Mouse (Mus musculus) retina, adult 2 months (tissue): ENCODE data around the gene Wdr70.
"Not testable (repeated sequence)": the region's sequence is repeated elsewhere in the genome, so short reads cannot be mapped to it uniquely, and the experiment has no call there.

Experiments used
- DNase-seq: peaks from one replicate; pipeline ENCODE4 v3.0.0-alpha.2; 2012; ENCODE audit warnings: low read depth, low spot score

Wdr70 gene

GRCm38 (mm10) chr15:8098774-8099749 lies at the start of gene Wdr70:
Wdr70 (minus strand) TSS chr15:8099209.
- DNase-seq, result peak; percentile 86

GRCm38 (mm10) chr15:8135606-8136005 lies 36.6 kb upstream of the Wdr70 start:
- DNase-seq, result no peak

- DNase-seq, result no peak
These were observed 32.8 kb upstream of the Wdr70 start for GRCm38 (mm10) chr15:8131761-8132160.

- DNase-seq, result no peak
These were observed 32.3 kb upstream of the Wdr70 start for GRCm38 (mm10) chr15:8131268-8131667.

- no peak for DNase-seq
These were observed 30.3 kb upstream of the Wdr70 start for GRCm38 (mm10) chr15:8129281-8129680.

DNA sequence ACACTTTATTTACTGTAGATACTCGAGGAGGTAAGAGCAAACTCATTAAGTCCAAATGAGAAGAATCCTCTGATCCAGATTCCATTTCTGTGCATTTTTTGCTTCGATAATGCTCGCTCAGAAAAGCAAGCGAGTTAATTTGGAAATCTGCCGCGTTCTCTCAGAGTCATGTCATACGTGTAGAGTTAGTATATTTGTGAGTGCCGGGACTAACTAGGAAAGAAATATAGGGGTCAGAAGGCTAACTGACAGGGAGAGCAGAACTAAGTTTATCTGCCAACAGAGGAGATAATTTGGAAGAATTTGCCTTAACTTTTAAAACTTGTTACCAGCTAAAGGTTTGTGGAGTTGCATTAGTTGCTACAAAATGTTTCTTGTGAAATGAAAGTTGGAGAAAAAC lies 10.8 kb upstream of the Wdr70 start:
- no peak for DNase-seq

DNA sequence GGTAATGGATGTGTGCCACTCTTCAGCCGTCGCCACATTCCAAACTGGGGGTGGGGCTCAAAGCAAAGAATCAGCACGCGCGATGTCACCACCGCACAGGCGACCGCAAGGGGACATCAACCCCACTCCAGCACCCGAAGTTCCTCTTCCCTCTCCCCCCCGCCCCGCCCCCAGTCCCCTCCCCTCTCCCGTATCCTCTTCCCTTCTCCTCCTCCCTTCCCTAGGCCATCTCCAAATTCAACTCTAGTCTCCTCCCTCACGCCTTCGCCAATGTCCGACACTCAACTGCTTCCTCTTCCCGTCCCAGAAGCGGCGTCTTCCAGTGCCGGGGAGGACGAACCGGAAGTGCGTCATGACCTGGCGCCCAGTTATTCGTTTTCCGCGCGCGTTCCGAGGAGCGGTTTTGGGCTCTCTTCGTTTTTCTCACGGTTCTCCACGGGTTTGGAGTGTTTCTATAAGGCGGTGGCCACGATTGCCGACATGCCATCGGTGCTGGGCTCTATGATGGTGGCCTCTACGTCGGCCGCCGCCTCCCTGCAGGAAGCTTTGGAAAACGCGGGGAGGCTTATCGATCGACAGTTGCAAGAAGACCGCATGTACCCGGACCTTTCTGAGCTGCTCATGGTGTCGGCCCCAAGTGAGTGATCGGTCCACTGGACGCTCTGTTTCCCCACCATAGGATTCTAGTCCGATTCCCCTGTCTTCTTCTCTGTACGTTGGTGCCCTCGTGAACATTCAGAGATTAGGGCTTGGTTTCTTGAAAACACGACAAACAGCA lies 10.1 kb upstream of the Wdr70 start, which contains the start of gene Nup155:
TSS of gene Nup155 (plus strand) at position 308 of the 778 bp plus-strand sequence.
- peak; percentile 86 for DNase-seq

GRCm38 (mm10) chr15:8108360-8108965 lies 9.5 kb upstream of the Wdr70 start:
- no peak for DNase-seq

DNA sequence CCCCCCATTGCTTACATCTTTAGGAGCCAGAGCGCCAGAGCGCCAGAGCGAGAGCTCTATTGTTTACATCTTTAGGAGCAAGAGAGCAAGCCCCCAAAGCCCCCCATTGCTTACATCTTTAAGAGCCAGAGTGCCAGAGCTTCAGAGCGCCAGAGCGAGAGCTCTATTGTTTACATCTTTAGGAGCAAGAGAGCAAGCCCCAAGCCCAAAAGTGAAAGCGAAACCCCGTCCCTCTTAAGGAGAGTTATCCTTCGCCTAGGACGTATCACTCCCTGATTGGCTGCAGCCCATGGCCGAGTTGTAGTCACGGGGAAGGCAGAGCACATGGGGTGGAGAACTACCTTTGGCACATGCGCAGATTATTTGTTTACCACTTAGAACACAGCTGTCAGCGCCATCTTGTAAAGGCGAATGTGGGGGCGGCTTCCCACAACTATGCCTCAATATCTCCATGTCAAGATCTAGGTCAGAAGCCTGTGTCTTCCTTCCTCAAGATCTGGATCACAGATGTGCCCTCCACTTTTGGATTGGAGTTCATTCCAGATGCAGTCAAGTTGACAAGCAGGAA lies 3.0 kb upstream of the Wdr70 start:
- not testable (repeated sequence) for DNase-seq

DNA sequence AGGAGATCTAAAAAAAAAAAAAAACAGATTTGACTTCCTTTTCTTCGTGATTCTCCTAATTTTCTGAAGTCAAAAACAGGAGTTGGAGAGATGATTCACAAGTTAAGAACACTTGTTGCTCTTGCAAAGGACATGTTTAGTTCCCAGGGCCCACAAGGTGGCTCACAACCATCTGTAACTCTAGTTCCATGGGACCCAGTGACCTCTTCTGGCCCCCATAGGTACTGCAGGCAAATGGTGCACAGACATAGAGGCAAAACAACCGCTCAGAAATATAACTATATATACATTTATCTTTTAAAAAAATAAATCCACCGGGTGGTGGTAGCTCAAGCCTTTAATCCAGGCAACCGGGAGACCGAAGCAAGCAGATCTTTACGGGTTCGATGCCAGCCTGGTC lies 1.2 kb downstream of the Wdr70 start:
- peak; percentile 34 for DNase-seq

DNA sequence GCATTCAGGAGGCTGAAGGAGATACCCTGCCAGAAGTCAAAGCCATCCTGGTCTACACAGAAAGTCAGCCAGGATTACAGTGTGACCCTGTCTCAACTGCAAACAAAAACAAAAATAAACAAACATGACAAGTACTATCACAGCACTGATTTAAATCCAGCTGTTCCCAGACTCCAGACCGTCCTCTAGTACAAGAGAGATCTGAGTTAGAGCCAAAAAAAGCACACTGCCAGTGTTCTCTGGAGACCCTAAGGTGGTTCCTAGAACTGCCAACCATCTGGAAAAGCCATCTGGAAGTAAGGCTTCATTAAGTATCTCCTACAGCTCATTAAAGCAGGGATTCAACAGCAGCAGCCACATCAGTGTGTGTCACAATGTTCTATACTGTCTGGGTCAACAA lies 6.3 kb downstream of the Wdr70 start:
- not testable (repeated sequence) for DNase-seq

DNA sequence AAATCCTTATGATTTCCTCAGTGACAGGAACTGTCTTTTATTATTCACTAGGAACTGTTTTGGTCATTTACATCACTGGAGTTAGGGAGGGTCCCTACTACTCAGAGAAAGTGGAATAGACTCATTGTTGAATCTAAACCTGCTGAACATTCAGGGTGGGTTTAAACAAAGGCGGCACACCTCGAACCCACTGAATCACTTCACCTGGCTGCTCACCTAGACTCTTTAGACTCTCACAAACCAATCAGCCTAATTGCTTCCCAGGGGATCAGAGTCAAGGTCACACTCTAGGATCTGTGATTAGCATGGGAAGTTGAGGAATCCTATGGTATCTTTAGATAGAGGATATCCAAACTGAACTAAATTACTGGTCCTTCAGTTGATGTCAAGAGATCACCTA lies 8.3 kb downstream of the Wdr70 start:
- DNase-seq, result no peak

- no peak for DNase-seq
These were observed 10.3 kb downstream of the Wdr70 start for GRCm38 (mm10) chr15:8088715-8089114.

- no peak for DNase-seq
These were observed 11.7 kb downstream of the Wdr70 start for GRCm38 (mm10) chr15:8087293-8087692.

GRCm38 (mm10) chr15:8082139-8082538 lies 16.9 kb downstream of the Wdr70 start:
- DNase-seq, result no peak

GRCm38 (mm10) chr15:8073159-8073558 lies 25.9 kb downstream of the Wdr70 start:
- DNase-seq, result not testable (repeated sequence)

- DNase-seq, result no peak
These were observed 33.8 kb downstream of the Wdr70 start for GRCm38 (mm10) chr15:8065221-8065620.

DNA sequence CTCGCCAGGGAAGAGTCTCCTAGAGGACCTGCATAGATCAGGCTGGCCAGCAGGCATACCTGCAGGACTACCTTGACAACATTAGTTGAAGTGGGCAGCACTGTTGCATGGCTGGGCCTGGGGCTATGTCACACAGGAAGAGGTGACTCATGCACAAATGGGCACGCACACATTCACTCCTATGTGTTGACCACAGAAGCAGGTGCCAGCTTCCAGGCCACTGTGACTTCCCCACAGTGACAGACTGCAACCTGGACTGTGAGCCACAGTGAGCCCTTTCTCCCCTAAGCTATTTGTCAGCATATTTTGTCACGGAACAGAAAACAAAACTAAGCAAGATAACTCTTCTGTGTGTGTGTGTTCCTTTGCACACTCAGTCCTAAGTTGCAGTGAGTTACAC lies 47.8 kb downstream of the Wdr70 start:
- DNase-seq, result no peak

DNA sequence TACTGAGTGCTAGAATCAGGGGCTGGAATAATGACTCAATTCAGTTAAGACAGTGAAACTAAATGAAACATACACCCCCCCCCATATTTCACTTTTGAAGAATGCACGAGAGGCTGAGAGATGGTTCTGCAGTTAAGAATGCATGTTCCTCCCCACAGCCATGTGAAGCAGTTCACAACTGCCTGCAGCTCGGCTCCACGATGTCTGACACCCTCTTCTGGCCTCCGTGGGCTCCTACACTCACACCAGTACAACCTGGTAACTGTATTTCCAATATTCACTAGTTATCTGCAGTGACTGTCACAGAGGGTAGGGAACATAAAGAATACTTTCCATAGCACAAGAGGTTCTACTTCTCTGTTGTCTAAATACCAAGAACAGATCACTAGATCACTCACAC lies 59.2 kb downstream of the Wdr70 start:
- DNase-seq, result no peak

- DNase-seq, result no peak
These were observed 60.6 kb downstream of the Wdr70 start for GRCm38 (mm10) chr15:8038457-8038856.

DNA sequence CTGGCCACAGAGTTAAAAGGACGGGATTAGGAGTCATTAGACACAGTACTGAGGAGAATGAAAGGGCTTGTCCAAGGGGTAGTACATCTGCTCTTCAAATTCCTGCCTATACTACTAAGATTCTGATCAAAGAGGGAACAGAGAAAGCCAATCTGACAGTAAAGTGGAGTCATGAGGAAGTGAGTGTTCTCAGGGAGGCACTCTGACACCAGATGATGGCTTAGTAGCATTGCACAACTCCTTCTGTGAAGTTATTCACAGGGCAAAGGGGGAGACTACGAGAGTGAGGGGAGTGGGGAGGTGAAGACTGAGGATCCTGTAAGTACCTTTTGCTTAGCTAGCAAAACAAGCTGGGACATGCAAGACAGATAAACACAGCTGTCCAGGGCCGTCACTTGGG lies 61.2 kb downstream of the Wdr70 start:
- DNase-seq, result no peak

DNA sequence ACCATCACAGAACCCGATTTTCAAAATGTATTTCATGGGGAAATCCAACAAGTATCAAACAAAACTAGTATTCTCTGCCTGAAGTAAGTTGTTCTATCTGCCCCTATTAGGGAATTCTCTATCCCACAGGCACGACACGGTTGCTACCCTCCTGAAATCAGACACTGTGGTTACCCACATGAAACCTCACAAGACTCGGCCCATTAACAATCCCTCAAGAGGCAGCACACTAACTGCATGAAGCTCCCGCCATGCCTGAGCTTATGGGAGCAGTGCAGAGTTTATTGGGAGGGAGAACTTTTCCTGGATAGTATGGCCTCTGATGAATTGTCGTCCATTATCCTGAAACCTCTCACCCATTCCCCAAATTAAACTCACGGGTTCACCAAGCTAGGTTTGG lies 67.8 kb downstream of the Wdr70 start:
- no peak for DNase-seq
